Mouse (Mus musculus) cerebellum, adult 18-20 months (tissue): Measurements from ENCODE around the gene Lclat1.

Source experiments
- DNase-seq, 2 experiments: peaks; one replicate each; pipeline ENCODE4 v3.0.0; 2021

Lclat1 gene

DNA sequence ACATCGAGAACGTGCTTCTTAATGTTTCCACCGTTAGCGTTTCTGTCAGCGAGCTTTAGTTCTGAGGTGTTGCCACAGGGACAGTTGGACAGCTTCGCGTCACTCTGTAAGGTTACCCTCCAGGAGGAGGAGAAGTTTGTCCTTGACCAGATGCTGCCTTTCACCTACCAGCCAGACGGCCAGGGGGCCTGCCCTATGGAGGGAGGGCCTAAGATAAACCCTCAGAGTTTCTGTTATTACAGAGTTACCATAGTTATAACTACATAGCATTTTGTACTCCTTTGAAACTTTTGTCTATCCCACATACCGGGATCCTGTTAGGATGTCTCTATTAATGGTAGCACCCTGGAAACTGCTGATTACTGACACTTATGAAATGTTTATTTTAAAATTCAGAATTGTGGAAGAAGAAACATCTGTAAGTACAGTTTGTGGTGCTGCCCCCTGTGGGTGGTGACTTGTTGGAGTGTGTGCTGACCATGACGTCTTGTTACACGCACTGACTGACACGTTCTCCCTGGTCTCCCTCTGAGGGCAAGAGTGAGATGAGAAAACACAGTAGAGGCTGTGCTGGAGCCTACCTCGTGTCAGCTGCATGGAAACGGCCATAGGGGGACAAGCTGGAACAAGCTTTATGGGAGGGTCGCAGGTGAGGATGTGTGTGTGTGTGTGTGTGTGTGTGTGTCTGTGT lies 96.0 kb downstream of the Lclat1 start:
- DNase-seq, result no peak

GRCm38 (mm10) chr17:73210960-73211531 lies 103.3 kb downstream of the Lclat1 start:
- DNase-seq, result no peak

GRCm38 (mm10) chr17:73212754-73213153 lies 105.0 kb downstream of the Lclat1 start:
- no peak for DNase-seq

DNA sequence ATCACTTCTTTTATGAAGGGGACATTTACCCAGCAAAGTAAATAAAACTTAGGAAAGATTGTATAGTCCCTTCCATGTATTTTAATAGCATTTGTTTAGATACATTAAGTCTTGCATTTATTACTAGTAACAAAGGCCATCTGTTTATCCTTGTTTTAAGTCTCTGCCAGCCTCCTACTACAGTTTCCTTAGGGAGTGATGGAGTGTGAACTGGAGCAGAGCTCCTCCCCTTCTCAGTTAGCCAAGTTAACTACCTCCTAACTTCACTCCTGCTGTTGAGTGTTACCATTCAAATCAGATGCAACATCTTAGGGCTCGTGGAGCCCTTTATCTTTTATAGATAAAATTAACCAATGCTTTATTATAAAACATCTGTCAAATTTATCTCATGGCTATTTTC lies 105.4 kb downstream of the Lclat1 start:
- no peak for DNase-seq

DNA sequence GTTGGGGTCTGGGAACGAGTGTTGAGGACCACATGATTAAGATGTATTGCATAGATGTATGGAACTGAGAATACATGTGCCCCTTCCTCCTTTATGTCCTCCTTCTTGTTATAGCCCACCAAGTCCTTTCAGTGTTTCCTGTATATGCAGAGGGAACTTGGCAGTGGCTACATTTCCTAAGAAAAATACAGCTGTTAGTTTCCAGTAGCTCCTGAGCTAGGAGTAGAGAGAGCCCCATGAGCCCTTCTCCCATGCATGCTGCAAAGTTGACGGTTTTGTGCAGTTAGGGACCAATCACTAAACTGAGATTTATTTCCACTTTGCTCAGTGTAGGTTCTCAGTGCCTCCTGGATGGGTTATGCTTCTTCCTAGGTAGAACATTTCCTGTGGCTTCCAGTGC lies 105.9 kb downstream of the Lclat1 start:
- no peak for DNase-seq

GRCm38 (mm10) chr17:73217274-73217673 lies 109.5 kb downstream of the Lclat1 start:
- no peak for DNase-seq

GRCm38 (mm10) chr17:73220746-73221145 lies 113.0 kb downstream of the Lclat1 start:
- DNase-seq, result no peak

DNA sequence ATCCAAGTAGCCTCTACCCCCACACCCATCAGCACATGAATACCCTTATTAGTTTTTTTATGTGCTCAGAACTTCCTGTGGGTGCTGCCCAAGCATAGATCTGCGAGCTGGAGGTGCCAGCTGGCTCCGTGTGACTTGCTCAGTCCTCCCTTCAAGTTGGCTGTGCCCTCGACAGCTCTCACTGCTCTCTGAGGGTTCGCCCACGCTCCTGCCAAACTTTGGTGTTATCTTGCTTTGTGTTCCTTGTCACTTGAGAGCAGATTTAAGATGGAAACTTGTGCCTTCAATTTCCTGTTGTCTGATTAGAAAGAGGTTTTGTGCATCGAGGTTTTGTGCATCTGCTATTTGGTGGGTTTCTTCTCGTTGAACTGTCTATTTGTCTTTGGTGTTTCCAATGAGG lies 114.3 kb downstream of the Lclat1 start:
- DNase-seq, result no peak

- DNase-seq, result no peak
Observed at GRCm38 (mm10) chr17:73225442-73225841, 117.7 kb downstream of the Lclat1 start.

- no peak for DNase-seq
Observed at GRCm38 (mm10) chr17:73225996-73226395, 118.2 kb downstream of the Lclat1 start.

DNA sequence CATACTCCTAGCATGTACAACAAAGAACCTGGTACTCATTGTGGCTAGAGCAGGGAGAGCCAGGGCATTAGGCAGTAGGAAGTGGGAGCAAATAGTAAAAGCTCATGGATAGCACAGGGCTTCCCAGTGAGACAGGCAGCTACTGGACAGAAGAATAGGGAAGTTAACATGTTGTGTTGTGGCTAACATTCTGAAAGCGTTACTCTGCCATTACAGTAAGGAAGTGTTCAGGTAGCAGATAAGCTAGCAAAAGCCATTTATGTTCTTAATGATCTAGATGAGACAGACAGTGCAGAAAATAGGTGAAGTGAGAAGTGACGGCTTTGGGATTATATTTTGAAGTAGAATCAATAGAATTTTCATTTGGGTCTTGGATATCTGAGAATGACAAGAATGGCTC lies 118.8 kb downstream of the Lclat1 start:
- DNase-seq, result no peak

DNA sequence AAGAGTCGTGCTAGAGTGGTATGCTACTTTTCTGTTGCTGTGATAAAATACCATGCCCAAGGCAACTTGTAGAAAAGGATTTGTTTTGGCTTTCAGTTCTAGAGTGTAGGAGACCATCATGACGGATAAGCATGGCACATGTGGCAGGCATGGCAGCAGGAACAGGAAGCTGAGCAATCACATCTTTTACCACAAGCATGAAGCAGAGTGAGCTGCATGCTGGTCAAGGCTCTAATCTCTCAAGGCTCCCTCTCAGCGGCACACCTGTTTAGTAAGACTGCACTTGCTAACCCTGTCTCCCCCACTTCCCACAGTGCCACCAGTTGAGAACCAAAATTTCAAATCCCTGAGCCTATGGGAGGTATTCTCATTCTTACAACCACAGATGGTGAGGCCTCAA lies 119.6 kb downstream of the Lclat1 start:
- no peak for DNase-seq

GRCm38 (mm10) chr17:73229445-73230155 lies 121.8 kb downstream of the Lclat1 start:
- DNase-seq, result no peak

DNA sequence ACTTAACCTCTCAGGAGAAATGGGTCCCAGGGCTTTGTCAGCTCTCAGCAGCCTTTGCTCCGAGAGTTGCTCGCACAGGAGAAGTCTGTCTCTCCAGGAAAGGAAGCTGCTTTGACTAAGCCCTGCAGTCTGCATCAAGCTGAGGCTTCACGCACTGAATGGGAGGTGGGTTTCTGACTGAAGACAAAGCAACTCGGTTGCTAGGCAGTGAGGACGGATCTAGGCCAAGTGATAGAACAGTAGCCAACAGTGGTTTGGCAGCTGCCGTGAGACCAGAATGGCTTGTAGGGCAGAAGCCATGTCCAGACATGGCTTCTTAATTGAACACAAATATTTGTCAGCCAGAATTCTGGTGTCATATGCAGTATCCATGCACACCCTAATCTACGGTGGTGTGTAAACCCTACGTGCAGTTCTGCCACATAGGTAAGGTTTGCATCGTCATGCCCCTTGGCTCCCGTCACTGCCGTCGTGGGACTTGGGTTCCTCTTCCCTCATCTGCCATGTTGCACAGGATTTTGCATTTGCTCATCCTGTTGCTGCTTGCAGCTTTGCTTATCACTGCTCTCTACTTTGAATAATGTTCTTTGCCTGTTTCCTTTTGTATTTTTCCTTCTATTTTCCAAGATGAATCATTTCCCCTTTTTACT lies 122.7 kb downstream of the Lclat1 start:
- DNase-seq, result no peak

- no peak for DNase-seq
Observed at GRCm38 (mm10) chr17:73231337-73231736, 123.6 kb downstream of the Lclat1 start.

DNA sequence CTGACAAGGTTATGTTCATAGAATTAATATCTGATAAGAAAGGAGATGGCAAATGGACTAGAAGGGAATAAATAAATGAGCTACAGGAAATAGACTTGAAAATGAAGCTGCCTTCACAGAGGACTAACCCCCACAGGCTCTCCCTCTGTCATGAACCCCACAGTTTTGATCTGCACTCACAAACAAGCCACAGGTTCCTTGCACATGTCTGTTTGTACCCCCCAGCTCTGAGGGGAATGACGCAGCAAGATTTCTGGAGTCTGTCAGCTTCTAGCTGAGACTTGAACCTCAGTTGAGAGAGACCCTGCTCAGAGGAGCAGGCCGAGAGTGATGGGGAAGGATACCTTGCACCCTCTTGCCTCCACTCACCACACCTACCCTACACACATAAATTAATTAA lies 124.8 kb downstream of the Lclat1 start:
- DNase-seq, result no peak

DNA sequence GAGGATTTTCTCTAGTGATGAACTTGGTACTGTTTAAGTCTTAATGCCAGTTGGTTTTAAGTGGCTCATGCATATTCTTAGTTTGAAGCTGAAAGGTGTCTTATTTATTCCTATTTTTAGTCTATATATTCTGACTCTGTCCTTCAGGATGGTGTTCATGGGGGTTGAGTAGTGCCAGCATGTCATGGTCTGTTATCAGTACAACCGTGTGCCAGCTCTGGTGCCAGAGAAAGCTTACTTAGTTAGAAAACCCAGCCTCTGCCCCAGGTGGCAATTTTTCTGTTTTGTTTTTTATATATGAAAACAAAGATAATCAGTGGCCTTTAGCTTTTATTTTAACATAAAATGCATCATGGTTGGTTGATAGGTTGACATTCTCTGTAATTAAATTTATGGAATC lies 126.2 kb downstream of the Lclat1 start:
- no peak for DNase-seq

GRCm38 (mm10) chr17:73237178-73237853 lies 129.5 kb downstream of the Lclat1 start:
- peak; percentile 57 to 58 for DNase-seq

DNA sequence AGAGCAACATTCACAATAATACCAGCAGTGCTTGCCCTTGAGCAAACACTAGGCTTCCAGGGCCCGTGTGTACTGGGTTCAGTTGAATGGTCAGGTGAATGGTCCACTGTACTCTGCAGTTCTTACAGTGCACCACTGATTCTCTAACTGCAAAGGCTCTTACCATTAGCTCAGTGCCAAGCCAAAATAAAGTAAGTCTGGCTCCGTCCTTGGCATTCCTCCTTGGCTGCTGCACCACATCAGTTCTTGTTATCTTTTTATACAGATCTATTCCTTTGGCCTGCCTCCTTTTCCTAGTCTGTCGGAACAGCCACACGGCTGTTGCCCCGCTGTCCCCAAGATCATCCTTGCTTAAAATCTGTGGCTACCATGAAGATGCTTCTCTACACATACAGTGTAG lies 130.7 kb downstream of the Lclat1 start:
- no peak for DNase-seq

DNA sequence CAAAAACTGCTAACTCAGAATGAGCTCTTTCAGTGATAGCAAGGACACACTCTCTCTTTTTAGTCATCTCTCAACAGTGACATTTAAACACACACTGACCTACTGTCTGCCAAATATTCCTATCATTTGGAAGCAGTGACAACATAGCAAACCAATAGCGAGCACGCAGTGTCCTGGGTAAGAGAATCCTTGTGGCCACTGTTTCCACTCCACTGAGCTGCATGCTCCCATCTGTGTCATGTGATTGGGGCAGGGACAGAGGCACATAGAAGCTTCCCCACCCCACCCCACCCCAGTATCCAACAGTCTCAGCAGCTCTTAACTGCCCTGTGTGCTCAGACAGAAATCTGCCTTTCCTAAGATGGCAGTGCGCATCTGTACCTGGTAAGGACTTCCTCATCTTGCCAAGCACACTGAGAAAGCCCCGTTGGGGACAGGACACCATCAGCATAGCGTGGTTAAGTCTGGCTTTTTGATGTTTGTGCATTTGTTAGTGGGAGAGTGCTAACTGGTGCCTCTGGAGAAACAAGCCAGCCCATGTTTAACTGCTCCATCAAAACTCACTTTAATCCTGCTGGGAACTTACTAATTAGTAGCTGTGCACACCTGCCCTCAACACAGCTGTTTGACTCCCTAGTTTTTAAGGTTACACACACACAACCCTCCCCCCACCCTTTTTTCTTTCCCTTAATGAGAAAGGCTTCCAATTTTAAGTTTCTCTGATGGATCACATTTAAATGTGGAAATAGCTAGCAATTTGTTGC lies 133.5 kb downstream of the Lclat1 start:
- no peak for DNase-seq

- DNase-seq, result no peak
Observed at GRCm38 (mm10) chr17:73243676-73244075, 135.9 kb downstream of the Lclat1 start.

DNA sequence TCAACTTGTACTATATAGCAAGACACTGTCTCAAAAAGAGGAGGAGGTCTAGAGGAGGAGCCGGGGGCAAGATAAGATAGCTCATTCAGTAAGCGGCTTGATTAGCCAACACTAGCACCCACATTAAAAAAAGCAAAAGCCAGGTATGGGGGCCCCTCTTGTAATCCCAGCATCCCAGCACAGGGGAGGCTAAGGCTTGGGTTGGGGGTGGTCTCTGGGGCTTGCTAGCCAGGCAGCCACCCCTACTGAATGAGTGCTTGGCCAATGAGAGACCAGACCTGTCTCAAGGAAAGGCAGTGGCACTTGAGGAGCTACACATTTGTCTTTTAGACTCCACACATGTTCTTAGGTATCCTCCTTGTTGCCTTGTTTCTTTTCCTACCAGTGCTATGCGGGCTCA lies 136.8 kb downstream of the Lclat1 start:
- DNase-seq, result no peak
